In the genomic region with DNA sequence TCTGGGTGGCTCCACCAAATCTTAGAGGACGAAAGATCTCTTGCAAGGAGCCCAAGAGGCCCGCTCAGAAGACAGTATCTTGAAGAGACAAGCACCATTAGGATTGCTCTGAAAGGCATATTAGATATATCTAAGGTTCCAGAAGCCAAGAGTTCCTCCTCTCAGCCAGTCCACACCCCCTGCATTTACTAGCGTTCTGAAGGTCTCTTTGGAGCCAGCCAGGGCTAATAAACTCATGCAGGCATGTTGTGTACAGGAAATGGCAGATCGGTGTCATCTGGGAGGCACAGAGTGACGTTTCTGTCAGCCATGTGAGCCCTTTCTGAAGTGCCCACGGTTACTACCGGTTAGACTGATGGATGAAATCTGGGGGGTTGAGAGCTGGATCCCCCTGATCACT, we compare ENCODE assay signal across 17 mouse cellular contexts. TPM values are rescaled to one million over a fixed set of nuclear protein-coding genes. Genes with fewer than 3 reads are reported as not detected.
DNase-seq lines count a peak whose midpoint lies in the region; ATAC-seq and TF ChIP-seq lines count a peak whose summit lies in the region.
"Had no signal": no experiment of that assay in that cellular context is flagged by ENCODE, and none has a peak within 500 bp of the region (broad histone marks: within the 10 kb centered on the region; RNA-seq: fewer than 3 reads in every experiment).

No protein-coding gene starts in this region.

- peak; percentile 13 for DNase-seq in lung, postnatal 25 days (ENCODE audit: low spot score)
- no peak for DNase-seq in adrenal gland, postnatal 4 days (ENCODE audit: low spot score in 2 of 2)
- no peak for DNase-seq in hindbrain, postnatal 0 days (ENCODE audit: low spot score)
- no peak for DNase-seq in hindbrain, embryonic 14.5 days (ENCODE audit: low spot score)
- DNase-seq: adrenal gland, postnatal 14 days; cerebellum, postnatal 10 days; gastrocnemius, postnatal 36 days; kidney, adult 11 months; layer of hippocampus, postnatal 36 days; left cerebral cortex, postnatal 4 days; right cerebral cortex, postnatal 14 days had no signal

- no peak overlapping the region for H3K4me3 ChIP-seq in intestine, postnatal 0 days (ENCODE audit: low read depth, low read length)
- no peak overlapping the region for H3K4me3 ChIP-seq in intestine, embryonic 15.5 days (replicated peaks)
- no peak overlapping the region for H3K4me3 ChIP-seq in hindbrain, postnatal 0 days (ENCODE audit: low read length)
- no peak overlapping the region for H3K4me3 ChIP-seq in hindbrain, embryonic 14.5 days (replicated peaks; ENCODE audit: low read length)
- H3K4me3 ChIP-seq: midbrain, embryonic 13.5 days had no signal

- H3K27ac ChIP-seq in intestine, postnatal 0 days (ENCODE audit: low read depth, low read length) = no peak overlapping the region
- no peak overlapping the region for H3K27ac ChIP-seq in intestine, embryonic 15.5 days
- no peak overlapping the region for H3K27ac ChIP-seq in hindbrain, postnatal 0 days
- no peak overlapping the region for H3K27ac ChIP-seq in hindbrain, embryonic 14.5 days
- H3K27ac ChIP-seq: midbrain, embryonic 13.5 days had no signal

- H3K27me3 ChIP-seq in intestine, postnatal 0 days (replicated peaks; ENCODE audit: control insufficient read depth, insufficient read depth, low read length) = no peaks in the 10 kb centered on the region
- H3K27me3 ChIP-seq in intestine, embryonic 15.5 days (replicated peaks) = no peaks in the 10 kb centered on the region
- no peaks in the 10 kb centered on the region for H3K27me3 ChIP-seq in hindbrain, postnatal 0 days (ENCODE audit: insufficient read depth, low read length)
- H3K27me3 ChIP-seq in hindbrain, embryonic 14.5 days (ENCODE audit: control insufficient read depth, insufficient read depth, low read length) = no peaks in the 10 kb centered on the region
- H3K27me3 ChIP-seq: midbrain, embryonic 13.5 days had no signal

- peaks cover 16% of the 10 kb centered on the region; the same call in 1 of the 2 replicates for H3K4me1 ChIP-seq in intestine, postnatal 0 days (replicated peaks; ENCODE audit: control insufficient read depth, insufficient read depth, low read length)
- peaks cover 28% of the 10 kb centered on the region for H3K4me1 ChIP-seq in intestine, embryonic 15.5 days (replicated peaks)
- H3K4me1 ChIP-seq in hindbrain, postnatal 0 days (ENCODE audit: insufficient read depth, low read length) = peaks cover 8% of the 10 kb centered on the region; the same call in 1 of the 2 replicates
- H3K4me1 ChIP-seq in hindbrain, embryonic 14.5 days (replicated peaks; ENCODE audit: control insufficient read depth, insufficient read depth, low read length) = peaks cover 20% of the 10 kb centered on the region

- H3K4me2 ChIP-seq in intestine, postnatal 0 days (replicated peaks; ENCODE audit: low read depth) = peak overlapping the region; percentile 18
- no peak overlapping the region for H3K4me2 ChIP-seq in intestine, embryonic 15.5 days (replicated peaks)
- H3K4me2 ChIP-seq in hindbrain, postnatal 0 days (ENCODE audit: low read depth, low read length) = no peak overlapping the region
- no peak overlapping the region for H3K4me2 ChIP-seq in hindbrain, embryonic 14.5 days (replicated peaks)
- H3K4me2 ChIP-seq: heart, embryonic 11.5 days; midbrain, embryonic 13.5 days had no signal

- peaks cover 5% of the 10 kb centered on the region; the same call in 1 of the 2 replicates for H3K36me3 ChIP-seq in intestine, postnatal 0 days (ENCODE audit: control insufficient read depth, insufficient read depth)
- no peaks in the 10 kb centered on the region for H3K36me3 ChIP-seq in intestine, embryonic 15.5 days
- H3K36me3 ChIP-seq in hindbrain, postnatal 0 days (ENCODE audit: insufficient read depth, low read length) = no peaks in the 10 kb centered on the region
- no peaks in the 10 kb centered on the region for H3K36me3 ChIP-seq in hindbrain, embryonic 14.5 days (replicated peaks; ENCODE audit: control insufficient read depth, insufficient read depth)
- H3K36me3 ChIP-seq: midbrain, embryonic 13.5 days had no signal

- TF ChIP-seq CTCF in intestine, postnatal 0 days (IDR thresholded peaks at IDR 0.05; ENCODE audit: low read depth) = no peak
- no peak for TF ChIP-seq CTCF in hindbrain, postnatal 0 days (IDR thresholded peaks at IDR 0.05; ENCODE audit: low read depth)

- ATAC-seq in intestine, postnatal 0 days = no peak
- no peak for ATAC-seq in intestine, embryonic 15.5 days
- ATAC-seq in CD4-positive, CD25-positive, alpha-beta regulatory T cell, adult 4 months = peak; percentile 30
- ATAC-seq in inflammation-experienced regulatory T-cells, adult 6 months = peak; percentile 57
- ATAC-seq in hindbrain, postnatal 0 days = no peak
- ATAC-seq in hindbrain, embryonic 14.5 days (ENCODE audit: low FRiP score) = no peak
- ATAC-seq: midbrain, embryonic 13.5 days had no signal

- H3K9me3 ChIP-seq in intestine, postnatal 0 days (ENCODE audit: control insufficient read depth) = no peaks in the 10 kb centered on the region
- H3K9me3 ChIP-seq in intestine, embryonic 15.5 days = no peaks in the 10 kb centered on the region
- H3K9me3 ChIP-seq in hindbrain, postnatal 0 days (ENCODE audit: low read length) = no peaks in the 10 kb centered on the region
- no peaks in the 10 kb centered on the region for H3K9me3 ChIP-seq in hindbrain, embryonic 14.5 days (ENCODE audit: control insufficient read depth, low read length)
- H3K9me3 ChIP-seq: midbrain, embryonic 13.5 days had no signal

- no peak overlapping the region for H3K9ac ChIP-seq in intestine, postnatal 0 days (ENCODE audit: low read depth, low read length)
- no peak overlapping the region for H3K9ac ChIP-seq in intestine, embryonic 15.5 days
- H3K9ac ChIP-seq in hindbrain, postnatal 0 days (replicated peaks; ENCODE audit: low read length) = no peak overlapping the region
- H3K9ac ChIP-seq in hindbrain, embryonic 14.5 days = no peak overlapping the region
- H3K9ac ChIP-seq: midbrain, embryonic 13.5 days had no signal

- 50% methylated on average over 7 of the region's 7 CpGs for WGBS in intestine, postnatal 0 days
- WGBS in intestine, embryonic 15.5 days = 61% methylated on average over 7 of the region's 7 CpGs
- WGBS in hindbrain, postnatal 0 days = 79% methylated on average over 7 of the region's 7 CpGs
- 82% methylated on average over 7 of the region's 7 CpGs for WGBS in hindbrain, embryonic 14.5 days

RNA-seq across cellular contexts. Expression of gene Trim16, which starts 4.2 kb away (rescaled TPM):
- 10.8 and 11.5 TPM in 2 replicates for polyA plus RNA-seq in intestine, postnatal 0 days (2015; fragmentation: Nextera tagmentation; extraction: Ambion mirVana)
- polyA plus RNA-seq in intestine, embryonic 15.5 days (2015; fragmentation: Nextera tagmentation; extraction: Ambion mirVana) = 11.1 and 11.3 TPM in 2 replicates
- 1 to 10 TPM; 2.5 to 4.3 TPM for polyA plus RNA-seq in CD4-positive, CD25-positive, alpha-beta regulatory T cell, adult 4 months (2017; shearing (Covaris generic))
- polyA plus RNA-seq in inflammation-experienced regulatory T-cells, adult 6 months (2017; shearing (Covaris generic)) = 10 to 100 TPM in 1 of 3 experiments, 1 to 10 TPM in 2; 6.4 to 14.6 (median 8.6) TPM
- total RNA-seq in adrenal gland, postnatal 4 days (2021) = 10 to 100 TPM in 1 of 2 experiments, 1 to 10 TPM in 1; 9.9 to 11.7 TPM
- total RNA-seq in hindbrain, postnatal 0 days (2014; rRNA removed) = 5.2 and 7.2 TPM in 2 replicates
- 5.5 and 6.1 TPM in 2 replicates for polyA plus RNA-seq in hindbrain, postnatal 0 days (2015; fragmentation: Nextera tagmentation; extraction: Ambion mirVana)
- polyA plus RNA-seq in hindbrain, embryonic 14.5 days (2014; fragmentation: Nextera tagmentation; extraction: Ambion mirVana) = 7.7 and 8.8 TPM in 2 replicates

RNA-seq across cellular contexts. Expression of gene Fbxw10, which starts 22.7 kb away (rescaled TPM):
- polyA plus RNA-seq in intestine, postnatal 0 days (2015; fragmentation: Nextera tagmentation; extraction: Ambion mirVana) = 0.14 and 0.17 TPM in 2 replicates
- 0.14 and 0.27 TPM in 2 replicates for polyA plus RNA-seq in intestine, embryonic 15.5 days (2015; fragmentation: Nextera tagmentation; extraction: Ambion mirVana)
- 1 to 10 TPM; 8.4 to 9.6 TPM for polyA plus RNA-seq in CD4-positive, CD25-positive, alpha-beta regulatory T cell, adult 4 months (2017; shearing (Covaris generic))
- polyA plus RNA-seq in inflammation-experienced regulatory T-cells, adult 6 months (2017; shearing (Covaris generic)) = 10 to 100 TPM in 2 of 3 experiments, 1 to 10 TPM in 1; 1.5 to 20.2 (median 15.8) TPM
- total RNA-seq in adrenal gland, postnatal 4 days (2021) = 1 to 10 TPM; 2.0 to 2.5 TPM
- 0.36 and 0.37 TPM in 2 replicates for total RNA-seq in hindbrain, postnatal 0 days (2014; rRNA removed)
- 0.36 and 0.82 TPM in 2 replicates for polyA plus RNA-seq in hindbrain, postnatal 0 days (2015; fragmentation: Nextera tagmentation; extraction: Ambion mirVana)
- 0.25 and 0.61 TPM in 2 replicates for polyA plus RNA-seq in hindbrain, embryonic 14.5 days (2014; fragmentation: Nextera tagmentation; extraction: Ambion mirVana)

RNA-seq across cellular contexts. Expression of gene Zfp286, which starts 34.9 kb away (rescaled TPM):
- polyA plus RNA-seq in intestine, postnatal 0 days (2015; fragmentation: Nextera tagmentation; extraction: Ambion mirVana) = 4.2 and 4.3 TPM in 2 replicates
- 13.1 and 13.5 TPM in 2 replicates for polyA plus RNA-seq in intestine, embryonic 15.5 days (2015; fragmentation: Nextera tagmentation; extraction: Ambion mirVana)
- polyA plus RNA-seq in CD4-positive, CD25-positive, alpha-beta regulatory T cell, adult 4 months (2017; shearing (Covaris generic)) = 1 to 10 TPM; 3.8 to 4.3 TPM
- 1 to 10 TPM in 2 of 3 experiments, under 1 TPM in 1; 0.48 to 7.7 (median 6.0) TPM for polyA plus RNA-seq in inflammation-experienced regulatory T-cells, adult 6 months (2017; shearing (Covaris generic))
- 10 to 100 TPM in 1 of 2 experiments, 1 to 10 TPM in 1; 8.9 to 11.0 TPM for total RNA-seq in adrenal gland, postnatal 4 days (2021)
- total RNA-seq in hindbrain, postnatal 0 days (2014; rRNA removed) = 13.7 and 18.3 TPM in 2 replicates
- polyA plus RNA-seq in hindbrain, postnatal 0 days (2015; fragmentation: Nextera tagmentation; extraction: Ambion mirVana) = 14.8 and 17.8 TPM in 2 replicates
- 27.1 and 28.9 TPM in 2 replicates for polyA plus RNA-seq in hindbrain, embryonic 14.5 days (2014; fragmentation: Nextera tagmentation; extraction: Ambion mirVana)

RNA-seq across cellular contexts. Expression of gene Tvp23b, which starts 55.0 kb away (rescaled TPM):
- polyA plus RNA-seq in intestine, postnatal 0 days (2015; fragmentation: Nextera tagmentation; extraction: Ambion mirVana) = 53.4 and 57.2 TPM in 2 replicates
- polyA plus RNA-seq in intestine, embryonic 15.5 days (2015; fragmentation: Nextera tagmentation; extraction: Ambion mirVana) = 79.6 and 82.3 TPM in 2 replicates
- polyA plus RNA-seq in CD4-positive, CD25-positive, alpha-beta regulatory T cell, adult 4 months (2017; shearing (Covaris generic)) = 10 to 100 TPM; 57.6 to 61.6 TPM
- 10 to 100 TPM; 57.5 to 81.6 (median 63.6) TPM for polyA plus RNA-seq in inflammation-experienced regulatory T-cells, adult 6 months (2017; shearing (Covaris generic))
- total RNA-seq in adrenal gland, postnatal 4 days (2021) = 10 to 100 TPM; 34.4 to 41.1 TPM
- total RNA-seq in hindbrain, postnatal 0 days (2014; rRNA removed) = 26.7 and 27.5 TPM in 2 replicates
- 41.5 and 42.6 TPM in 2 replicates for polyA plus RNA-seq in hindbrain, postnatal 0 days (2015; fragmentation: Nextera tagmentation; extraction: Ambion mirVana)
- polyA plus RNA-seq in hindbrain, embryonic 14.5 days (2014; fragmentation: Nextera tagmentation; extraction: Ambion mirVana) = 52.8 and 58.9 TPM in 2 replicates

Comparison
In these comparisons a context has a peak if more than half of its experiments do, and no peak if none do; other contexts are left out.
1. ATAC-seq: peak in CD4-positive, CD25-positive, alpha-beta regulatory T cell, adult 4 months (single experiment) and inflammation-experienced regulatory T-cells, adult 6 months (single experiment); none in intestine, postnatal 0 days (single experiment), intestine, embryonic 15.5 days (single experiment), hindbrain, postnatal 0 days (single experiment) and hindbrain, embryonic 14.5 days (single experiment).